In genomic region chr10:95410209-95410608, GRCm38 (mm10) we compare ENCODE assay signal across 25 mouse cellular contexts. TPM values are rescaled to one million over a fixed set of nuclear protein-coding genes. Genes with fewer than 3 reads are reported as not detected.
A peak's percentile ranks its signal among the peaks of the same experiment; 100 is the strongest.
DNase-seq lines count a peak whose midpoint lies in the region; ATAC-seq and TF ChIP-seq lines count a peak whose summit lies in the region.
"Had no signal": no experiment of that assay in that cellular context is flagged by ENCODE, and none has a peak within 500 bp of the region (broad histone marks: within the 10 kb centered on the region; RNA-seq: fewer than 3 reads in every experiment).

No protein-coding gene starts in this region.

- no peak overlapping the region for H3K4me3 ChIP-seq in heart, adult 2 months
- H3K4me3 ChIP-seq in neural tube, embryonic 13.5 days, result no peak overlapping the region
- H3K4me3 ChIP-seq in small intestine, adult 2 months (ENCODE audit: low read depth, low read length), result peak overlapping the region; percentile 55
- H3K4me3 ChIP-seq: forebrain, embryonic 10.5 days; forebrain, embryonic 13.5 days; gastrocnemius, adult 2 months; heart, embryonic 12.5 days; hindbrain, embryonic 10.5 days; hindbrain, embryonic 13.5 days had no signal

- peak overlapping the region; percentile 58; the same call in 1 of the 2 replicates for H3K27ac ChIP-seq in heart, adult 2 months
- no peak overlapping the region for H3K27ac ChIP-seq in neural tube, embryonic 13.5 days (replicated peaks)
- peak overlapping the region; percentile 99 for H3K27ac ChIP-seq in small intestine, adult 2 months (ENCODE audit: insufficient read depth, low read depth, low read length)
- H3K27ac ChIP-seq: forebrain, embryonic 10.5 days; forebrain, embryonic 13.5 days; gastrocnemius, adult 2 months; hindbrain, embryonic 10.5 days; hindbrain, embryonic 13.5 days had no signal

- WGBS in heart, adult 2 months, result 81% methylated on average over 4 of the region's 4 CpGs
- WGBS in neural tube, embryonic 13.5 days, result 88% methylated on average over 4 of the region's 4 CpGs
- WGBS in large intestine, adult 2 months, result 30% methylated on average over 4 of the region's 4 CpGs
- WGBS in small intestine, adult 2 months, result 23% methylated on average over 4 of the region's 4 CpGs

- TF ChIP-seq EP300 in heart, adult 2 months (IDR thresholded peaks at IDR 0.05; ENCODE audit: insufficient read depth, low read depth, low read length), result no peak

- intact Hi-C loops in heart, adult 2 months (cut with DNase I), result no loop called here
- intact Hi-C loops in heart, postnatal 14 days (cut with DNase I), result no loop called here

- H3K27me3 ChIP-seq in heart, adult 2 months (ENCODE audit: control insufficient read depth, insufficient read depth, low read length), result no peaks in the 10 kb centered on the region
- H3K27me3 ChIP-seq in neural tube, embryonic 13.5 days, result peaks cover 3% of the 10 kb centered on the region; the same call in 1 of the 2 replicates
- no peaks in the 10 kb centered on the region; the same call in 1 of the 2 replicates for H3K27me3 ChIP-seq in small intestine, adult 2 months (ENCODE audit: control insufficient read depth, insufficient read depth, low read length)
- H3K27me3 ChIP-seq: heart, embryonic 12.5 days; Patski had no signal

- no peak overlapping the region for H3K9ac ChIP-seq in heart, adult 2 months (ENCODE audit: low read depth, low read length)
- no peak overlapping the region for H3K9ac ChIP-seq in neural tube, embryonic 13.5 days
- H3K9ac ChIP-seq: forebrain, embryonic 13.5 days; heart, embryonic 12.5 days; hindbrain, embryonic 13.5 days had no signal

- peaks cover 40% of the 10 kb centered on the region for H3K36me3 ChIP-seq in heart, adult 2 months (ENCODE audit: control insufficient read depth, insufficient read depth, low read length)
- H3K36me3 ChIP-seq in neural tube, embryonic 13.5 days, result peaks cover 19% of the 10 kb centered on the region
- H3K36me3 ChIP-seq in small intestine, adult 2 months (ENCODE audit: control insufficient read depth, insufficient read depth, low read length), result peaks cover 21% of the 10 kb centered on the region
- H3K36me3 ChIP-seq: hindbrain, embryonic 10.5 days had no signal

- H3K4me2 ChIP-seq in neural tube, embryonic 13.5 days, result 0 out of 2 replicates have a peak overlapping the region, but pooled peaks have one; percentile 7
- H3K4me2 ChIP-seq: forebrain, embryonic 13.5 days; heart, embryonic 12.5 days; hindbrain, embryonic 13.5 days had no signal

- no peak for TF ChIP-seq POLR2A in heart, adult 2 months (IDR thresholded peaks at IDR 0.05; ENCODE audit: insufficient read depth, low read depth, low read length)
- TF ChIP-seq POLR2A in small intestine, adult 2 months (IDR thresholded peaks at IDR 0.05; ENCODE audit: low read depth, low read length), result no peak

- peaks cover 7% of the 10 kb centered on the region for H3K79me2 ChIP-seq in heart, adult 2 months (replicated peaks; ENCODE audit: control insufficient read depth, insufficient read depth, low read length)

- no peak for TF ChIP-seq CTCF in heart, adult 2 months (IDR thresholded peaks at IDR 0.05)
- no peak for TF ChIP-seq CTCF in small intestine, adult 2 months (IDR thresholded peaks at IDR 0.05; ENCODE audit: extremely low read depth, insufficient read length, insufficient replicate concordance, low read depth, low read length)

- no peak for ATAC-seq in neural tube, embryonic 13.5 days (ENCODE audit: low read depth)
- ATAC-seq: forebrain, embryonic 13.5 days; forebrain, embryonic 16.5 days; hindbrain, embryonic 16.5 days; Patski had no signal

- H3K4me1 ChIP-seq in heart, adult 2 months (ENCODE audit: control insufficient read depth, insufficient read depth, low read length), result peaks cover 11% of the 10 kb centered on the region
- peaks cover 50% of the 10 kb centered on the region for H3K4me1 ChIP-seq in neural tube, embryonic 13.5 days (replicated peaks)
- H3K4me1 ChIP-seq in small intestine, adult 2 months (ENCODE audit: control insufficient read depth, insufficient read depth, insufficient read length, low read length), result peaks cover 7% of the 10 kb centered on the region; the same call in 1 of the 2 replicates

- DNase-seq in heart, adult 2 months, result no peak
- no peak for DNase-seq in heart, postnatal 14 days
- no peak for DNase-seq in neural tube, embryonic 10.5 days (ENCODE audit: extremely low spot score, low spot score)
- DNase-seq in large intestine, adult 2 months (ENCODE audit: low read depth, low spot score), result peak; percentile 85
- DNase-seq in layer of hippocampus, adult 18-20 months (ENCODE audit: low spot score in 2 of 2), result no peak
- no peak for DNase-seq in adrenal gland, postnatal 36 days
- DNase-seq: adrenal gland, postnatal 10 days; cerebellum, adult 11 months; cerebellum, adult 8-10 months; cerebellum, postnatal 10 days; cerebellum, postnatal 36 days; embryo, embryonic 11 days; gastrocnemius, adult 2 months; gastrocnemius, postnatal 14 days; heart, adult 11 months had no signal

- no peaks in the 10 kb centered on the region for H3K9me3 ChIP-seq in neural tube, embryonic 13.5 days
- H3K9me3 ChIP-seq: forebrain, embryonic 10.5 days; forebrain, embryonic 13.5 days; heart, embryonic 12.5 days; hindbrain, embryonic 10.5 days; hindbrain, embryonic 13.5 days had no signal

RNA-seq across cellular contexts. Expression of gene Socs2, which starts 6.8 kb away (rescaled TPM):
- 10 to 100 TPM; 49.9 to 62.4 TPM for total RNA-seq in heart, adult 2 months (2021)
- polyA plus RNA-seq in heart, adult 2 months (2012; rRNA removed), result 30.5 and 37.7 TPM in 2 replicates
- total RNA-seq in heart, postnatal 14 days (2021), result 10 to 100 TPM; 79.1 to 80.9 TPM
- polyA plus RNA-seq in neural tube, embryonic 13.5 days (2015; fragmentation: Nextera tagmentation; extraction: Ambion mirVana), result 139 and 155 TPM in 2 replicates
- polyA plus RNA-seq in large intestine, adult 2 months (2012; rRNA removed), result 36.0 and 50.3 TPM in 2 replicates
- polyA plus RNA-seq in small intestine, adult 2 months (2012; rRNA removed), result 18.1 and 67.4 TPM in 2 replicates
- total RNA-seq in layer of hippocampus, adult 18-20 months (2021), result 10 to 100 TPM; 30.6 to 32.9 TPM
- total RNA-seq in adrenal gland, postnatal 36 days (2021), result 10 to 100 TPM; 25.3 to 26.5 TPM
